Mouse (Mus musculus) CH12.LX (cell line): ENCODE measurements around the gene Stox2. TPM values are rescaled to one million over a fixed set of nuclear protein-coding genes. Genes with fewer than 3 reads are reported as not detected.

Experiments used
- DNase-seq: peaks from one replicate; pipeline ENCODE4 v3.0.0-alpha.2; 2013; ENCODE audit errors: extremely low read depth
- H3K27ac ChIP-seq: 2 replicates; pipeline ENCODE4 v1.5.1; 2012; ENCODE audit warnings: low read depth, mild to moderate bottlenecking, control low read depth, moderate library complexity; ENCODE audit not compliant: insufficient read depth
- H3K27me3 ChIP-seq: replicated peaks from 2 replicates; pipeline ENCODE3; 2012; ENCODE audit warnings: inconsistent platforms
- H3K36me3 ChIP-seq, 2 experiments: replicated peaks in 1 of 2; 2 replicates each; pipeline versions ENCODE3 to v1.6.1; 2012; ENCODE audit warnings: inconsistent platforms in 1 of 2, low read length in 1 of 2, mild to moderate bottlenecking in 1 of 2, mixed read lengths in 1 of 2, moderate library complexity in 1 of 2; ENCODE audit not compliant: control insufficient read depth in 1 of 2, insufficient read depth in 1 of 2
- H3K4me1 ChIP-seq, 2 experiments: 2 replicates each; pipeline ENCODE4 v1.6.1; 2012; ENCODE audit warnings: inconsistent platforms in 1 of 2, moderate library complexity in 1 of 2; ENCODE audit not compliant: insufficient read depth in 2 of 2, control insufficient read depth in 1 of 2
- H3K4me2 ChIP-seq: 2 replicates; pipeline ENCODE4 v1.6.1; 2012; ENCODE audit warnings: low read depth, mild to moderate bottlenecking, control low read depth; ENCODE audit not compliant: poor library complexity, insufficient read depth, severe bottlenecking
- H3K4me3 ChIP-seq, 3 experiments: fragments of 150-350 bp in 1 of 3; sonication (generic) in 1 of 3; replicated peaks in 1 of 3; 2 replicates each; pipeline versions ENCODE3 to v1.5.1; 2011 to 2012; ENCODE audit warnings: low read depth in 2 of 3, low read length in 2 of 3, mild to moderate bottlenecking in 2 of 3, moderate library complexity in 2 of 3, control low read depth in 1 of 3, improper control_type of control experiment in 1 of 3, inconsistent platforms in 1 of 3, mixed read lengths in 1 of 3; ENCODE audit not compliant: poor library complexity in 1 of 3
- H3K79me2 ChIP-seq: replicated peaks from 2 replicates; pipeline ENCODE4 v1.6.1; 2012; ENCODE audit warnings: mild to moderate bottlenecking, moderate library complexity; ENCODE audit not compliant: control insufficient read depth, poor library complexity, insufficient read depth, severe bottlenecking; ENCODE audit errors: extremely low read depth
- H3K9ac ChIP-seq: 2 replicates; pipeline ENCODE4 v1.6.1; 2012; ENCODE audit warnings: low read depth, mild to moderate bottlenecking, control low read depth, moderate library complexity; ENCODE audit not compliant: insufficient read depth
- H3K9me3 ChIP-seq: replicated peaks from 2 replicates; pipeline ENCODE3; 2012; ENCODE audit warnings: low read length, inconsistent platforms, mixed read lengths
- CHD1 ChIP-seq: IDR thresholded peaks from 2 replicates; pipeline ENCODE4 v1.6.1; 2012; ENCODE audit warnings: low read depth, low read length, improper control_type of control experiment, inconsistent platforms
- CHD2 ChIP-seq: IDR thresholded peaks from 2 replicates; pipeline ENCODE4 v1.6.1; 2011; ENCODE audit warnings: low read length, improper control_type of control experiment
- E2F4 ChIP-seq: IDR thresholded peaks from 2 replicates; pipeline ENCODE4 v1.6.1; 2011; ENCODE audit warnings: low read depth, low read length, improper control_type of control experiment; ENCODE audit not compliant: insufficient replicate concordance
- ELF1 ChIP-seq: IDR thresholded peaks from 2 replicates; pipeline ENCODE4 v1.6.1; 2014; ENCODE audit warnings: low read depth, mild to moderate bottlenecking, inconsistent platforms, low read length, improper control_type of control experiment
- GABPA ChIP-seq: IDR thresholded peaks from 2 replicates; pipeline ENCODE4 v1.6.1; 2012; ENCODE audit warnings: low read depth, low read length, improper control_type of control experiment, inconsistent platforms; ENCODE audit not compliant: insufficient replicate concordance
- IRF4 ChIP-seq: IDR thresholded peaks from 2 replicates; pipeline ENCODE4 v1.6.1; 2014; ENCODE audit warnings: low read depth, mild to moderate bottlenecking, inconsistent platforms, low read length, improper control_type of control experiment
- JUN ChIP-seq: IDR thresholded peaks from 2 replicates; pipeline ENCODE4 v1.6.1; 2011; ENCODE audit warnings: low read depth, mild to moderate bottlenecking, low read length, improper control_type of control experiment, moderate library complexity; ENCODE audit not compliant: insufficient read depth
- JUND ChIP-seq: conservative IDR thresholded peaks from 2 replicates; pipeline ENCODE4 v1.6.1; 2011; ENCODE audit warnings: low read depth, low read length, improper control_type of control experiment
- MAFK ChIP-seq: IDR thresholded peaks from 2 replicates; pipeline ENCODE4 v1.6.1; 2011; ENCODE audit warnings: low read length, improper control_type of control experiment; ENCODE audit not compliant: insufficient replicate concordance
- MEF2A ChIP-seq: IDR thresholded peaks from 2 replicates; pipeline ENCODE4 v1.6.1; 2014; ENCODE audit warnings: low read depth, mild to moderate bottlenecking, inconsistent platforms, low read length, improper control_type of control experiment, borderline replicate concordance
- MXI1 ChIP-seq: IDR thresholded peaks from 2 replicates; pipeline ENCODE4 v1.6.1; 2011; ENCODE audit warnings: mild to moderate bottlenecking, low read depth, low read length, improper control_type of control experiment
- MYC ChIP-seq: IDR thresholded peaks from 2 replicates; pipeline ENCODE4 v1.6.1; 2011; ENCODE audit warnings: low read depth, mild to moderate bottlenecking, improper control_type of control experiment, low read length
- RCOR1 ChIP-seq: conservative IDR thresholded peaks from 2 replicates; pipeline ENCODE4 v1.6.1; 2012; ENCODE audit warnings: low read depth, mild to moderate bottlenecking, inconsistent platforms, low read length, improper control_type of control experiment
- SIN3A ChIP-seq: IDR thresholded peaks from 2 replicates; pipeline ENCODE4 v1.6.1; 2012; ENCODE audit warnings: low read length, improper control_type of control experiment, inconsistent platforms
- SMC3 ChIP-seq: IDR thresholded peaks from 2 replicates; pipeline ENCODE4 v1.6.1; 2011; ENCODE audit warnings: low read depth, low read length, improper control_type of control experiment
- TCF12 ChIP-seq: IDR thresholded peaks from 2 replicates; pipeline ENCODE4 v1.6.1; 2014; ENCODE audit warnings: low read depth, mild to moderate bottlenecking, inconsistent platforms, low read length, improper control_type of control experiment
- USF1 ChIP-seq: IDR thresholded peaks from 2 replicates; pipeline ENCODE4 v1.6.1; 2014; ENCODE audit warnings: low read depth, mild to moderate bottlenecking, inconsistent platforms, low read length, improper control_type of control experiment
- USF2 ChIP-seq: conservative IDR thresholded peaks from 2 replicates; pipeline ENCODE4 v1.6.1; 2011; ENCODE audit warnings: low read depth, low read length, improper control_type of control experiment
- ZNF384 ChIP-seq: IDR thresholded peaks from 2 replicates; pipeline ENCODE4 v1.6.1; 2012; ENCODE audit warnings: low read depth, low read length, improper control_type of control experiment, inconsistent platforms
- dilution Hi-C: fragments of 300-500 bp; cut with MboI; formaldehyde crosslinking; loops from 2 replicates; pipeline ENCODE4 v1.14.3; 2020; ENCODE audit warnings: low sequenced_read_pairs; ENCODE audit not compliant: extremely low pct_unique_long_range_greater_than_20kb, extremely low pct_ligation_motif_present
- in situ Hi-C: fragments of 300-500 bp; cut with MboI; formaldehyde crosslinking; loops from 3 replicates; pipeline ENCODE4 v1.14.3; 2019; ENCODE audit warnings: low sequenced_read_pairs, low pct_ligation_motif_present, low pct_unique_long_range_greater_than_20kb, mixed read lengths
- polyA plus RNA-seq: library from polyadenylated mRNA; unstranded; fragments of >175 nt; gene quantifications from 2 replicates; pipeline ENCODE4 v1.2.1, GENCODE M21; 2012; ENCODE audit warnings: low read depth; ENCODE audit not compliant: insufficient read length
- total RNA-seq, 2 experiments: library from RNA; depleted of rRNA; stranded (reverse); fragments of 300-350 nt in 1 of 2; fragments of >200 nt in 1 of 2; gene quantifications; 2 replicates each; pipeline ENCODE4 v1.2.3; 2012 to 2014

Gene Stox2
- total and polyA plus RNA-seq, 3 experiments: 0.23 to 1.0 (median 0.42) TPM

- in situ Hi-C loops: no loop called here
- no peak for TF ChIP-seq JUN
- no peak for TF ChIP-seq TCF12
- TF ChIP-seq MAFK: no peak
- TF ChIP-seq MYC: no peak
- TF ChIP-seq MEF2A: no peak
- no peak for TF ChIP-seq E2F4
- no peak for TF ChIP-seq ELF1
- TF ChIP-seq JUND: no peak
- TF ChIP-seq GABPA: no peak
- TF ChIP-seq MXI1: no peak
- no peak for TF ChIP-seq CHD2
- no peak for TF ChIP-seq RCOR1
- TF ChIP-seq CHD1: no peak
- TF ChIP-seq, all 38 proteins: peak for 0
- Histone ChIP-seq H3K27me3 (no peaks in the 10 kb centered on the region), H3K9ac (no peak overlapping the region), H3K79me2 (no peaks in the 10 kb centered on the region), H3K4me2 (no peak overlapping the region), H3K4me1 (peaks cover 0 to 12% of the 10 kb centered on the region in 2 experiments; a peak in 2 of 4 replicates), H3K9me3 (no peaks in the 10 kb centered on the region), H3K27ac (no peak overlapping the region), H3K36me3 (no peaks in the 10 kb centered on the region), H3K4me3 (no peak overlapping the region)
- dilution Hi-C loops: no loop called here
- peak; percentile 7 for DNase-seq
These were observed 107.4 kb downstream of the Stox2 start for GRCm38 (mm10) chr8:47338691-47339323.

GRCm38 (mm10) chr8:47336433-47336832, 109.7 kb downstream of the Stox2 start:
- Histone ChIP-seq H3K36me3 (no peaks in the 10 kb centered on the region), H3K27ac (no peak overlapping the region), H3K4me2 (no peak overlapping the region), H3K9ac (no peak overlapping the region), H3K4me3 (no peak overlapping the region), H3K9me3 (no peaks in the 10 kb centered on the region), H3K4me1 (peaks cover 0 to 23% of the 10 kb centered on the region in 2 experiments; a peak in 2 of 4 replicates), H3K79me2 (no peaks in the 10 kb centered on the region), H3K27me3 (no peaks in the 10 kb centered on the region)
- no peak for TF ChIP-seq USF2
- TF ChIP-seq IRF4: no peak
- TF ChIP-seq USF1: no peak
- TF ChIP-seq MAFK: no peak
- no peak for TF ChIP-seq ZNF384
- TF ChIP-seq SIN3A: no peak
- no peak for TF ChIP-seq MYC
- no peak for TF ChIP-seq ELF1
- no peak for TF ChIP-seq SMC3
- TF ChIP-seq MEF2A: no peak
- dilution Hi-C loops (no loop called here), in situ Hi-C loops (no loop called here)
- no peak for DNase-seq
